Mouse (Mus musculus) midbrain, embryonic 13.5 days (tissue): ENCODE data around the gene Sohlh1. TPM values are rescaled to one million over a fixed set of nuclear protein-coding genes. Genes with fewer than 3 reads are reported as not detected.

ENCODE experiments used
- ATAC-seq: fragments of 200-750 bp; cut with Nextera tagmentation; 2 replicates; pipeline ENCODE4 v1.8.0; 2017; ENCODE audit warnings: mild to moderate bottlenecking, moderate TSS enrichment, moderate library complexity
- H3K27ac ChIP-seq: fragments of 300-500 bp; sonication (generic); 2 replicates; pipeline ENCODE4 v1.5.1; 2015; ENCODE audit warnings: inconsistent platforms, mild to moderate bottlenecking, moderate library complexity
- H3K27me3 ChIP-seq: fragments of 300-500 bp; sonication (generic); 2 replicates; pipeline ENCODE4 v1.6.1; 2015; ENCODE audit warnings: mild to moderate bottlenecking, inconsistent platforms
- H3K36me3 ChIP-seq: fragments of 300-500 bp; sonication (generic); 2 replicates; pipeline ENCODE4 v1.6.1; 2015; ENCODE audit warnings: mild to moderate bottlenecking, inconsistent platforms
- H3K4me1 ChIP-seq: fragments of 300-500 bp; sonication (generic); replicated peaks from 2 replicates; pipeline ENCODE4 v1.6.1; 2015; ENCODE audit warnings: inconsistent platforms
- H3K4me2 ChIP-seq: fragments of 300-500 bp; sonication (generic); replicated peaks from 2 replicates; pipeline ENCODE4 v1.6.1; 2015; ENCODE audit warnings: moderate library complexity, mild to moderate bottlenecking, inconsistent platforms
- H3K4me3 ChIP-seq: fragments of 300-500 bp; sonication (generic); replicated peaks from 2 replicates; pipeline ENCODE4 v1.5.1; 2015; ENCODE audit warnings: mild to moderate bottlenecking, inconsistent platforms
- H3K9ac ChIP-seq: fragments of 300-500 bp; sonication (generic); replicated peaks from 2 replicates; pipeline ENCODE4 v1.6.1; 2015; ENCODE audit warnings: mild to moderate bottlenecking, inconsistent platforms
- H3K9me3 ChIP-seq: fragments of 300-500 bp; sonication (generic); 2 replicates; pipeline ENCODE4 v1.6.1; 2016; ENCODE audit warnings: mild to moderate bottlenecking, inconsistent platforms
- WGBS: fragments of 180-500 bp; shearing (Covaris S2); methylation state at CpG from one replicate; pipeline ENCODE4 v1.1.7; 2015; 5-methylcytosine and 5-hydroxymethylcytosine counted together
- polyA plus RNA-seq: library from polyadenylated mRNA; unstranded; fragments of >200 nt; fragmentation: Nextera tagmentation; extraction: Ambion mirVana; gene quantifications from 2 replicates; pipeline ENCODE4 v1.2.1, GENCODE M21; 2015

The Sohlh1 gene
- polyA plus RNA-seq, 1 experiment from 2014 or later, result not detected

GRCm38 (mm10) chr2:25863337-25864131, 16.5 kb upstream of the Sohlh1 start, which contains the start of gene Kcnt1:
Gene Kcnt1 (plus strand): TSS chr2:25863734.
- Histone ChIP-seq H3K9me3 (no peaks in the 10 kb centered on the region), H3K4me1 (peaks cover 18% of the 10 kb centered on the region), H3K36me3 (no peaks in the 10 kb centered on the region), H3K4me2 (peak within 1 kb of the TSS; percentile 99), H3K9ac (peak within 1 kb of the TSS; percentile 71), H3K27me3 (peaks cover 33% of the 10 kb centered on the region), H3K27ac (no peak within 1 kb of the TSS), H3K4me3 (peak within 1 kb of the TSS; percentile 61)
- peak; percentile 57 for ATAC-seq
- under 1% methylated on average over 46 of the region's 53 CpGs for WGBS

GRCm38 (mm10) chr2:25862696-25863270, 15.7 kb upstream of the Sohlh1 start:
- 0 out of 2 replicates have a peak, but pooled peaks have one; percentile 12 for ATAC-seq
- Histone ChIP-seq H3K9ac (no peak overlapping the region), H3K9me3 (no peaks in the 10 kb centered on the region), H3K27me3 (peaks cover 33% of the 10 kb centered on the region), H3K4me1 (peaks cover 18% of the 10 kb centered on the region), H3K4me3 (peak overlapping the region; percentile 61), H3K27ac (no peak overlapping the region), H3K4me2 (peak overlapping the region; percentile 99), H3K36me3 (no peaks in the 10 kb centered on the region)
- 69% methylated on average over 5 of the region's 5 CpGs for WGBS

GRCm38 (mm10) chr2:25862038-25862437, 15.0 kb upstream of the Sohlh1 start:
- WGBS, result 88% methylated on average over 2 of the region's 2 CpGs
- ATAC-seq, result no peak
- no peaks in the 10 kb centered on the region for H3K9me3 ChIP-seq
- H3K27ac ChIP-seq, result no peak overlapping the region
- H3K27me3 ChIP-seq, result peaks cover 33% of the 10 kb centered on the region
- peaks cover 18% of the 10 kb centered on the region for H3K4me1 ChIP-seq
- H3K4me2 ChIP-seq, result no peak overlapping the region
- H3K4me3 ChIP-seq, result no peak overlapping the region
- no peak overlapping the region for H3K9ac ChIP-seq
- H3K36me3 ChIP-seq, result no peaks in the 10 kb centered on the region

GRCm38 (mm10) chr2:25859891-25860290, 12.8 kb upstream of the Sohlh1 start:
- ATAC-seq, result no peak
- WGBS, result 93% methylated on average over 3 of the region's 3 CpGs

GRCm38 (mm10) chr2:25853998-25854397, 7.0 kb upstream of the Sohlh1 start:
- H3K27me3 ChIP-seq, result no peaks in the 10 kb centered on the region
- no peak overlapping the region for H3K4me2 ChIP-seq
- no peaks in the 10 kb centered on the region for H3K36me3 ChIP-seq
- H3K4me3 ChIP-seq, result no peak overlapping the region
- no peak overlapping the region for H3K27ac ChIP-seq
- 85% methylated on average over 5 of the region's 5 CpGs for WGBS
- H3K9ac ChIP-seq, result no peak overlapping the region
- ATAC-seq, result no peak
- no peaks in the 10 kb centered on the region for H3K4me1 ChIP-seq
- H3K9me3 ChIP-seq, result no peaks in the 10 kb centered on the region

More at GRCm38 (mm10) chr2:25859891-25860290, 12.8 kb upstream of the Sohlh1 start:
- H3K4me2 ChIP-seq, result no peak overlapping the region
- no peak overlapping the region for H3K27ac ChIP-seq
- H3K9me3 ChIP-seq, result no peaks in the 10 kb centered on the region
- H3K9ac ChIP-seq, result no peak overlapping the region
- peaks cover 23% of the 10 kb centered on the region for H3K27me3 ChIP-seq
- H3K36me3 ChIP-seq, result no peaks in the 10 kb centered on the region
- H3K4me3 ChIP-seq, result no peak overlapping the region
- H3K4me1 ChIP-seq, result peaks cover 18% of the 10 kb centered on the region

- ATAC-seq, result no peak
Observed at GRCm38 (mm10) chr2:25852626-25853025, 5.6 kb upstream of the Sohlh1 start.

GRCm38 (mm10) chr2:25850330-25850729, 3.3 kb upstream of the Sohlh1 start:
- Histone ChIP-seq H3K9ac (no peak overlapping the region), H3K4me3 (no peak overlapping the region)
- 14% methylated on average over 4 of the region's 4 CpGs for WGBS

More at GRCm38 (mm10) chr2:25852626-25853025, 5.6 kb upstream of the Sohlh1 start:
- no peak overlapping the region for H3K9ac ChIP-seq
- WGBS, result 57% methylated on average over 3 of the region's 3 CpGs
- no peaks in the 10 kb centered on the region for H3K4me1 ChIP-seq
- H3K27ac ChIP-seq, result no peak overlapping the region
- H3K27me3 ChIP-seq, result no peaks in the 10 kb centered on the region
- no peak overlapping the region for H3K4me2 ChIP-seq
- H3K4me3 ChIP-seq, result no peak overlapping the region
- H3K9me3 ChIP-seq, result no peaks in the 10 kb centered on the region
- no peaks in the 10 kb centered on the region for H3K36me3 ChIP-seq

GRCm38 (mm10) chr2:25846516-25846915, 532 bp downstream of the Sohlh1 start:
- no peak for ATAC-seq
- Histone ChIP-seq H3K9ac (no peak overlapping the region), H3K27me3 (no peaks in the 10 kb centered on the region), H3K9me3 (no peaks in the 10 kb centered on the region), H3K4me3 (no peak overlapping the region), H3K4me1 (no peaks in the 10 kb centered on the region), H3K27ac (no peak overlapping the region), H3K4me2 (no peak overlapping the region), H3K36me3 (no peaks in the 10 kb centered on the region)
- WGBS, result 87% methylated on average over 8 of the region's 8 CpGs

More at GRCm38 (mm10) chr2:25850330-25850729, 3.3 kb upstream of the Sohlh1 start:
- H3K9me3 ChIP-seq, result no peaks in the 10 kb centered on the region
- no peaks in the 10 kb centered on the region for H3K36me3 ChIP-seq
- H3K27me3 ChIP-seq, result no peaks in the 10 kb centered on the region
- H3K4me2 ChIP-seq, result no peak overlapping the region
- no peak for ATAC-seq
- no peak overlapping the region for H3K27ac ChIP-seq
- H3K4me1 ChIP-seq, result no peaks in the 10 kb centered on the region

- Histone ChIP-seq H3K4me1 (no peaks in the 10 kb centered on the region), H3K36me3 (no peaks in the 10 kb centered on the region), H3K27me3 (no peaks in the 10 kb centered on the region), H3K9me3 (no peaks in the 10 kb centered on the region), H3K4me3 (no peak overlapping the region), H3K27ac (no peak overlapping the region), H3K4me2 (no peak overlapping the region), H3K9ac (no peak overlapping the region)
- WGBS, result 89% methylated on average over 3 of the region's 3 CpGs
- ATAC-seq, result no peak
Observed at GRCm38 (mm10) chr2:25844097-25844496, 3.0 kb downstream of the Sohlh1 start.

- ATAC-seq, result no peak
- H3K4me2 ChIP-seq, result no peak overlapping the region
- no peak overlapping the region for H3K4me3 ChIP-seq
- H3K27ac ChIP-seq, result no peak overlapping the region
- H3K36me3 ChIP-seq, result no peaks in the 10 kb centered on the region
- WGBS, result 57% methylated on average over 1 of the region's 1 CpGs
- no peaks in the 10 kb centered on the region for H3K4me1 ChIP-seq
- no peak overlapping the region for H3K9ac ChIP-seq
- H3K27me3 ChIP-seq, result no peaks in the 10 kb centered on the region
- H3K9me3 ChIP-seq, result no peaks in the 10 kb centered on the region
Observed at GRCm38 (mm10) chr2:25842758-25843157, 4.3 kb downstream of the Sohlh1 start.

GRCm38 (mm10) chr2:25842161-25842560, 4.9 kb downstream of the Sohlh1 start:
- H3K27ac ChIP-seq, result no peak overlapping the region
- H3K4me3 ChIP-seq, result no peak overlapping the region
- no peaks in the 10 kb centered on the region for H3K27me3 ChIP-seq
- H3K9me3 ChIP-seq, result no peaks in the 10 kb centered on the region
- no peak overlapping the region for H3K9ac ChIP-seq
- no peaks in the 10 kb centered on the region for H3K36me3 ChIP-seq
- WGBS, result 73% methylated on average over 4 of the region's 4 CpGs
- no peaks in the 10 kb centered on the region for H3K4me1 ChIP-seq
- H3K4me2 ChIP-seq, result no peak overlapping the region
- no peak for ATAC-seq

- H3K4me2 ChIP-seq, result no peak overlapping the region
- no peaks in the 10 kb centered on the region for H3K36me3 ChIP-seq
- H3K9me3 ChIP-seq, result no peaks in the 10 kb centered on the region
- no peak overlapping the region for H3K4me3 ChIP-seq
- no peaks in the 10 kb centered on the region for H3K4me1 ChIP-seq
- H3K27ac ChIP-seq, result no peak overlapping the region
- peak; percentile 84 for ATAC-seq
- no peak overlapping the region for H3K9ac ChIP-seq
- H3K27me3 ChIP-seq, result no peaks in the 10 kb centered on the region
- 48% methylated on average over 5 of the region's 5 CpGs for WGBS
Observed at GRCm38 (mm10) chr2:25836291-25836690, 10.8 kb downstream of the Sohlh1 start.
